Mouse (Mus musculus): ENCODE data around the gene Spats2l. TPM values are rescaled to one million over a fixed set of nuclear protein-coding genes. Genes with fewer than 3 reads are reported as not detected.

The Spats2l gene
- total and polyA plus RNA-seq, 3 experiments: 5.1 to 7.2 (median 6.1) TPM

- WGBS: 90% methylated on average over 1 of the region's 1 CpGs
- Histone ChIP-seq H3K4me3 (no peak overlapping the region), H3K27me3 (ENCODE audit: control insufficient read depth, insufficient read depth, low read length) (no peaks in the 10 kb centered on the region), H3K79me2 (replicated peaks; ENCODE audit: control insufficient read depth, insufficient read depth, low read length) (no peaks in the 10 kb centered on the region), H3K9ac (ENCODE audit: low read depth, low read length) (no peak overlapping the region), H3K36me3 (ENCODE audit: control insufficient read depth, insufficient read depth, low read length) (no peaks in the 10 kb centered on the region), H3K27ac (no peak overlapping the region), H3K4me1 (ENCODE audit: control insufficient read depth, insufficient read depth, low read length) (no peaks in the 10 kb centered on the region)
- intact Hi-C loops (cut with DNase I): no loop called here
- no peak for TF ChIP-seq EP300 (IDR thresholded peaks at IDR 0.05; ENCODE audit: insufficient read depth, low read depth, low read length)
- no peak for TF ChIP-seq POLR2A (IDR thresholded peaks at IDR 0.05; ENCODE audit: insufficient read depth, low read depth, low read length)
- TF ChIP-seq CTCF (IDR thresholded peaks at IDR 0.05): no peak
- no peak for DNase-seq
Observed at GRCm38 (mm10) chr1:57955774-57956173, 181.8 kb downstream of the Spats2l start.

DNA sequence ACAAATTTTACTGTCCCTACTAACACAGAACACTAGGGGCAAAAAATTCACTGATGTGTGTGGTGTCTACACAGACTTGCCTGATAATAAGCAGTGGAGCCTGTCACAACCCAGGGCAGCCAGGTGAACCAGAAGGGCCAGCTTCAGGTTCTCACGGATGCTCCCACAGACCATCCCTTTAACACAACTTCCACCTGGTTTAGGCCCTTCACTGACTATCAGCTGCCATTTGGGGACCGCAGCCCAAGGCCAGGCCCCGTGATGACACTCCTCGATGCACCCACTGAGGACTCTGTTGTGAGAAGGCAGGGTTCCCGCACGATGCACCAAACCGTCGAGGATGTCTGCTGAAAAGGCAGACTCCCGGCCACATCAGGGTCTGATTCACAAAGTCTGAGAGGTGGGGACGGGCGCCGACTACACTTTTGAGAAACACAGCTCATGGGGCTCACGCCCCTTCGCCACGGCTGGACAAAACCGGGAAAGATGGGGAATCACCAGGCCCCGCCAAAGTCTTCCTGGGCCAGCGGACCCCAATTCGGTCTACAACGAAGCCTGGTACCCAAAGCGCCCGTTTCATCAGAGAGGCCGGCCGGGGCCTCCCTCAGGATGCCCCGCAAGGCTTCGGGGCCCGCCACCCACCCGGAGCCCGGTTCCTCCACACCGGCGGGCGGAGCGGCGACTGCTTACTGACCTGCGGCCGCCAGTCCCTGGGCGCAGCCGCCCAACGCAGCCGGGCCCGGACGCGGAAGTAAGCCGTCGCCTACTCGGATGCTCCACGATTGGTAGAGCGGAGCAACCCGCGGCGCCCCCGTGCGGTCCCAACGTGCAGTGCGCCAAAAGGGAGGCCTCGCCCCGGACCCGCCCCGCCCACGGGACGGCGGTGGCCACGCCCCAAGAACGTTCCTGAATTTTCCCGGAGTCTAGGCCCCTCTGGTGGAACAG is 195.6 kb downstream of the Spats2l start:
- peak; percentile 96 to 98 for DNase-seq
- TF ChIP-seq CTCF (IDR thresholded peaks at IDR 0.05) (peak; percentile 95), POLR2A (IDR thresholded peaks at IDR 0.05; ENCODE audit: insufficient read depth, low read depth, low read length) (peak; percentile 73), EP300 (IDR thresholded peaks at IDR 0.05; ENCODE audit: insufficient read depth, low read depth, low read length) (peak; percentile 57; the same call in 1 of the 2 replicates)
- Histone ChIP-seq H3K9ac (ENCODE audit: low read depth, low read length) (peak overlapping the region; percentile 90), H3K27me3 (ENCODE audit: control insufficient read depth, insufficient read depth, low read length) (no peaks in the 10 kb centered on the region), H3K4me3 (peak overlapping the region; percentile 93), H3K4me1 (ENCODE audit: control insufficient read depth, insufficient read depth, low read length) (no peaks in the 10 kb centered on the region), H3K79me2 (replicated peaks; ENCODE audit: control insufficient read depth, insufficient read depth, low read length) (no peaks in the 10 kb centered on the region), H3K36me3 (ENCODE audit: control insufficient read depth, insufficient read depth, low read length) (no peaks in the 10 kb centered on the region), H3K27ac (peak overlapping the region; percentile 96)
- 1% methylated on average over 65 of the region's 65 CpGs for WGBS
- intact Hi-C loops (cut with DNase I): loop anchor here (1.0 to 10.0 kb wide), 4 partner anchors 25 to 541 kb away; partner anchors contain the start of genes Sgo2a and Spats2l

- DNase-seq: no peak
- Histone ChIP-seq H3K4me3 (no peak overlapping the region), H3K27me3 (ENCODE audit: control insufficient read depth, insufficient read depth, low read length) (no peaks in the 10 kb centered on the region), H3K79me2 (replicated peaks; ENCODE audit: control insufficient read depth, insufficient read depth, low read length) (no peaks in the 10 kb centered on the region), H3K9ac (ENCODE audit: low read depth, low read length) (no peak overlapping the region), H3K27ac (no peak overlapping the region), H3K36me3 (ENCODE audit: control insufficient read depth, insufficient read depth, low read length) (no peaks in the 10 kb centered on the region), H3K4me1 (ENCODE audit: control insufficient read depth, insufficient read depth, low read length) (no peaks in the 10 kb centered on the region)
- TF ChIP-seq EP300 (IDR thresholded peaks at IDR 0.05; ENCODE audit: insufficient read depth, low read depth, low read length): no peak
- TF ChIP-seq POLR2A (IDR thresholded peaks at IDR 0.05; ENCODE audit: insufficient read depth, low read depth, low read length): no peak
- 72% methylated on average over 2 of the region's 2 CpGs for WGBS
- intact Hi-C loops (cut with DNase I): loop anchor here (2.0 kb wide), 2 partner anchors 23 to 59 kb away; partner anchors contain the start of gene Sgo2a
Observed at GRCm38 (mm10) chr1:57971588-57971987, 197.6 kb downstream of the Spats2l start.

DNA sequence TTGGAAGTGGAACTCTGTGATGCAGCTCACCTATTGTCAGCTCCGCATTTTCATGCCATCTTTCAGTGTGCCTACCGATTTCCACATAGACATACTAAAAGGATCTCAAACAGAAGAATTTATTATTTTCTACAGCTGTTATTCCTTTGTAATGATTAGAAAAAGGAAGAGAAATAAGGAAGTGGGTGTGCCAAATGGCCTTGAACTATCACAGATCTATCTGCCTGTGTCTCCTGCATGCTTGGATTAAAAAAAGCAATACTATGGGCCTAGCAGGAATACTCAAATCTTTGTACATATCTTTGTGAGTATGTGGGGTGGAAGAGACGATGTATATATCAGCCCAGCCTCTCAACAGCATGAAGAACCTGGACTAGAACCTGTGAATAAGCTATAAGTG is 202.9 kb downstream of the Spats2l start:
- Histone ChIP-seq H3K79me2 (replicated peaks; ENCODE audit: control insufficient read depth, insufficient read depth, low read length) (no peaks in the 10 kb centered on the region), H3K27me3 (ENCODE audit: control insufficient read depth, insufficient read depth, low read length) (no peaks in the 10 kb centered on the region), H3K27ac (no peak overlapping the region), H3K4me1 (ENCODE audit: control insufficient read depth, insufficient read depth, low read length) (no peaks in the 10 kb centered on the region), H3K36me3 (ENCODE audit: control insufficient read depth, insufficient read depth, low read length) (no peaks in the 10 kb centered on the region), H3K9ac (ENCODE audit: low read depth, low read length) (no peak overlapping the region), H3K4me3 (no peak overlapping the region)
- intact Hi-C loops (cut with DNase I): no loop called here
- TF ChIP-seq EP300 (IDR thresholded peaks at IDR 0.05; ENCODE audit: insufficient read depth, low read depth, low read length) (no peak), CTCF (IDR thresholded peaks at IDR 0.05) (no peak), POLR2A (IDR thresholded peaks at IDR 0.05; ENCODE audit: insufficient read depth, low read depth, low read length) (no peak)
- DNase-seq: no peak
- 87% methylated on average over 3 of the region's 3 CpGs for WGBS

DNA sequence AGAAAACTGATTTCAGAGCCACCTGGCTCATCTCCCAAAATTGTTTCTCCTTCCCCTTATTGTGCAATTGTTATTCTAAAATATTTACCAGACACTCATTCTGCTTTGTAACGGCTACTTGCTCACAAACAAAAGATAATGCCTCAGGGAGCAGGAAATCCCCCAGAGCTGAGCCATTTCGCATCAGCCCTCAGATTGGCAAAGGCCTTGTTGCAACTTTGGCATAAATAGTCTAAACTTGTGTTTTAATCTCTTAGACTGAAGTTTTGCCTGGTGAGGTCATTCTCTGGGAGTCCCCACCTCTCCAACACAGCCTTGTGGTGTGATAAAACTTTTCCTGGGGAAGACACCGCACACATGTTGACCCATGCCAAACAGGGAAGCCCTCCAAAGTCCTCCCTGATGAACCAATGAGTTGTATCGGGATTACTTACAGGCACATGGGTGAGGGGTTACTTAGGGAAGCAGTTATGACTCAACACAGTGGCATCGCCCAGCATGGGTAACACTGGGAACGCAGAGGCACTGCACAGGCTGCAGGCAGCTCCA is 215.2 kb downstream of the Spats2l start:
- intact Hi-C loops (cut with DNase I): no loop called here
- DNase-seq: peak; percentile 28 to 37
- Histone ChIP-seq H3K4me3 (no peak overlapping the region), H3K36me3 (ENCODE audit: control insufficient read depth, insufficient read depth, low read length) (no peaks in the 10 kb centered on the region), H3K79me2 (replicated peaks; ENCODE audit: control insufficient read depth, insufficient read depth, low read length) (no peaks in the 10 kb centered on the region), H3K4me1 (ENCODE audit: control insufficient read depth, insufficient read depth, low read length) (peaks cover 7% of the 10 kb centered on the region), H3K27me3 (ENCODE audit: control insufficient read depth, insufficient read depth, low read length) (no peaks in the 10 kb centered on the region), H3K9ac (ENCODE audit: low read depth, low read length) (no peak overlapping the region), H3K27ac (peak overlapping the region; percentile 26; the same call in 1 of the 2 replicates)
- WGBS: 35% methylated on average over 6 of the region's 6 CpGs
- TF ChIP-seq CTCF (IDR thresholded peaks at IDR 0.05) (no peak), EP300 (IDR thresholded peaks at IDR 0.05; ENCODE audit: insufficient read depth, low read depth, low read length) (no peak), POLR2A (IDR thresholded peaks at IDR 0.05; ENCODE audit: insufficient read depth, low read depth, low read length) (no peak)

- H3K27me3 ChIP-seq (ENCODE audit: control insufficient read depth, insufficient read depth, low read length): no peaks in the 10 kb centered on the region
- no peak overlapping the region for H3K4me3 ChIP-seq
- H3K27ac ChIP-seq: no peak overlapping the region
- no peak overlapping the region for H3K9ac ChIP-seq (ENCODE audit: low read depth, low read length)
- TF ChIP-seq CTCF (IDR thresholded peaks at IDR 0.05) (no peak), EP300 (IDR thresholded peaks at IDR 0.05; ENCODE audit: insufficient read depth, low read depth, low read length) (no peak), POLR2A (IDR thresholded peaks at IDR 0.05; ENCODE audit: insufficient read depth, low read depth, low read length) (no peak)
- intact Hi-C loops (cut with DNase I): no loop called here
- no peaks in the 10 kb centered on the region for H3K36me3 ChIP-seq (ENCODE audit: control insufficient read depth, insufficient read depth, low read length)
- peaks cover 8% of the 10 kb centered on the region for H3K4me1 ChIP-seq (ENCODE audit: control insufficient read depth, insufficient read depth, low read length)
- 63% methylated on average over 2 of the region's 2 CpGs for WGBS
- H3K79me2 ChIP-seq (replicated peaks; ENCODE audit: control insufficient read depth, insufficient read depth, low read length): no peaks in the 10 kb centered on the region
- DNase-seq: no peak
Observed at GRCm38 (mm10) chr1:57991277-57991676, 217.3 kb downstream of the Spats2l start.
